Mouse (Mus musculus) lung, embryonic 15.5 days (tissue): ENCODE results near the gene Xlr4a. TPM values are rescaled to one million over a fixed set of nuclear protein-coding genes. Genes with fewer than 3 reads are reported as not detected.

ENCODE experiments used
- ATAC-seq: fragments of 200-750 bp; cut with Nextera tagmentation; 2 replicates; pipeline ENCODE4 v1.8.0; 2017; ENCODE audit warnings: moderate number of reproducible peaks, borderline replicate concordance; ENCODE audit not compliant: low FRiP score, low TSS enrichment; ENCODE audit errors: extremely low read depth
- H3K27ac ChIP-seq: fragments of 300-500 bp; sonication (generic); 2 replicates; pipeline ENCODE4 v1.5.1; 2015; ENCODE audit warnings: moderate library complexity, mild to moderate bottlenecking, inconsistent platforms
- H3K27me3 ChIP-seq: fragments of 300-500 bp; sonication (generic); 2 replicates; pipeline ENCODE4 v1.6.1; 2015; ENCODE audit warnings: inconsistent platforms
- H3K36me3 ChIP-seq: fragments of 300-500 bp; sonication (generic); 2 replicates; pipeline ENCODE4 v1.6.1; 2015; ENCODE audit warnings: inconsistent platforms
- H3K4me1 ChIP-seq: fragments of 300-500 bp; sonication (generic); 2 replicates; pipeline ENCODE4 v1.6.1; 2015; ENCODE audit warnings: inconsistent platforms
- H3K4me2 ChIP-seq: fragments of 300-500 bp; sonication (generic); 2 replicates; pipeline ENCODE4 v1.6.1; 2015; ENCODE audit warnings: inconsistent platforms, mild to moderate bottlenecking, moderate library complexity
- H3K4me3 ChIP-seq: fragments of 300-500 bp; sonication (generic); 2 replicates; pipeline ENCODE4 v1.5.1; 2015; ENCODE audit warnings: mild to moderate bottlenecking, inconsistent platforms
- H3K9ac ChIP-seq: fragments of 300-500 bp; sonication (generic); 2 replicates; pipeline ENCODE4 v1.6.1; 2015; ENCODE audit warnings: inconsistent platforms
- H3K9me3 ChIP-seq: fragments of 300-500 bp; sonication (generic); 2 replicates; pipeline ENCODE4 v1.6.1; 2016; ENCODE audit warnings: inconsistent platforms
- WGBS: fragments of 180-500 bp; shearing (Covaris S2); methylation state at CpG from one replicate; pipeline ENCODE4 v1.1.7; 2015; 5-methylcytosine and 5-hydroxymethylcytosine counted together
- polyA plus RNA-seq: library from polyadenylated mRNA; unstranded; fragments of >200 nt; fragmentation: Nextera tagmentation; extraction: Ambion mirVana; gene quantifications from 2 replicates; pipeline ENCODE4 v1.2.1, GENCODE M21; 2015

Gene Xlr4a
- polyA plus RNA-seq, 1 experiment from 2014 or later = 2.5 TPM

- Histone ChIP-seq H3K27me3 (0 out of 2 replicates have a peak, but pooled peaks cover 4% of the 10 kb centered on the region), H3K9ac (no peak overlapping the region), H3K4me2 (no peak overlapping the region), H3K4me1 (no peaks in the 10 kb centered on the region), H3K9me3 (no peaks in the 10 kb centered on the region), H3K36me3 (no peaks in the 10 kb centered on the region), H3K4me3 (no peak overlapping the region), H3K27ac (no peak overlapping the region)
- no peak for ATAC-seq
- 79% methylated on average over 12 of the region's 12 CpGs for WGBS
Observed at GRCm38 (mm10) chrX:73039666-73040065, 42.6 kb downstream of the Xlr4a start.

DNA sequence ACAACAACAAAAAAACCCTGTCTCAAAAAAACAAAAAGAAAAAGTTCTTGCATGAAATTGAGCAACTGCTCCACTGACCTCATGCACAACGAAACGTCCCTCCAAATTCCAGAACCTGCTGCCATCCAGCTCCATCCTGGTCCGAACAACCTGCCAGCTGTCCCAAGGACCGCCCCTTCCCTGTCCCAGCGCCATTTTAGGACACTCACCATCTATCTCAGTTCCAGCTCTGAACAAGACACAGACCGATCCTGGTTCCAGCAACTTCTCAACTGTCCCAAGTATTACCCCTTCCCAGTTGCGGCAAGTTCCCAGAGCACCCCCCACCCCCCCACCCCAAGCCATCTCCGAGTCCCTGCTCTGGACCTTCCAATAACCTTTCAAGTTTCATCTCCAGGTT, 43.4 kb downstream of the Xlr4a start:
- H3K9me3 ChIP-seq = no peaks in the 10 kb centered on the region
- no peak overlapping the region for H3K27ac ChIP-seq
- no peak overlapping the region for H3K4me3 ChIP-seq
- H3K4me1 ChIP-seq = no peaks in the 10 kb centered on the region
- ATAC-seq = no peak
- WGBS = 82% methylated on average over 8 of the region's 8 CpGs
- no peaks in the 10 kb centered on the region for H3K36me3 ChIP-seq
- no peak overlapping the region for H3K9ac ChIP-seq
- H3K4me2 ChIP-seq = no peak overlapping the region
- H3K27me3 ChIP-seq = 0 out of 2 replicates have a peak, but pooled peaks cover 4% of the 10 kb centered on the region

DNA sequence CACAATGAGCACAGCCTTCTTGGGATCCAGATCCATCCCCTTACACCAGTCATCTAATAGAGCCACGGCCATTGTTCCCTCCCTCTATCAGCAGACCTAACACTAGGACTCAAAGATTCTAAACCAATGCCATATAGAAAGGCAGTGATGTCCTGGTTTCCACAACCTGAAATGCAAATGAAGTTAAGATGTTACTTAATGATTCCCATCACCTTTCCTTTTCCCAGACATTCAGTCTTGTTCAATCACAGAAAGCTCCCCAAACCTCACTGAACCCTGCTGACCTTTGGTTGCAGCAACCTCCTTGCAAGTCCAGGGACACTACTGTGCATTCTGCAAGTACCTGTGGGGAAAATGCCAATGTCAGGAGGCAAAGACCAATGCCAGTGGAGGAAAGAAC, 45.3 kb downstream of the Xlr4a start, which contains the start of gene Pnma5:
Pnma5 (minus strand) TSS at position 101 of the 400 bp plus-strand sequence.
- ATAC-seq = no peak
- Histone ChIP-seq H3K4me1 (no peaks in the 10 kb centered on the region), H3K27me3 (0 out of 2 replicates have a peak, but pooled peaks cover 4% of the 10 kb centered on the region), H3K4me3 (no peak within 1 kb of the TSS), H3K9me3 (no peaks in the 10 kb centered on the region), H3K27ac (no peak within 1 kb of the TSS), H3K36me3 (no peaks in the 10 kb centered on the region), H3K4me2 (no peak within 1 kb of the TSS), H3K9ac (no peak within 1 kb of the TSS)
- WGBS = 71% methylated on average over 1 of the region's 1 CpGs

Other genes with a start within 250 kb of the Xlr4a start
- 85.8 and 87.0 TPM in 2 replicates for gene Cetn2, start 164.1 kb downstream of the Xlr4a start, polyA plus RNA-seq
- 19.9 and 21.0 TPM in 2 replicates for gene Nsdhl, start 163.9 kb downstream of the Xlr4a start, polyA plus RNA-seq
- 7.1 TPM in 2 replicates for gene Zfp185, start 95.1 kb downstream of the Xlr4a start, polyA plus RNA-seq
- 0.08 TPM in 1 of 2 replicates, not detected in the other for gene Pnma5, start 45.4 kb downstream of the Xlr4a start, polyA plus RNA-seq
- 0.17 and 0.18 TPM in 2 replicates for gene Pnma3, start 17.7 kb downstream of the Xlr4a start, polyA plus RNA-seq
- 2.2 and 4.1 TPM in 2 replicates for gene Xlr3a, start 14.6 kb upstream of the Xlr4a start, polyA plus RNA-seq
- 0.11 and 0.14 TPM in 2 replicates for gene Gm14685, start 34.6 kb upstream of the Xlr4a start, polyA plus RNA-seq
- not detected in 2 replicates for gene Xlr5b, start 66.3 kb upstream of the Xlr4a start, polyA plus RNA-seq
- not detected in 2 replicates for gene DXBay18, start 67.0 kb upstream of the Xlr4a start, polyA plus RNA-seq
- not detected in 2 replicates for gene Spin2d, start 94.5 kb upstream of the Xlr4a start, polyA plus RNA-seq
- 9.5 and 10.6 TPM in 2 replicates for gene Xlr3b, start 109.7 kb upstream of the Xlr4a start, polyA plus RNA-seq
- 0.48 and 1.2 TPM in 2 replicates for gene Xlr4b, start 131.9 kb upstream of the Xlr4a start, polyA plus RNA-seq
- 11.7 and 11.9 TPM in 2 replicates for gene F8a, start 145.8 kb upstream of the Xlr4a start, polyA plus RNA-seq
- gene Xlr4c, start 160.7 kb upstream of the Xlr4a start, polyA plus RNA-seq = 0.98 TPM in 1 of 2 replicates, not detected in the other
- not detected in 2 replicates for gene Xlr3c, start 182.9 kb upstream of the Xlr4a start, polyA plus RNA-seq
- 0.17 TPM in 1 of 2 replicates, not detected in the other for gene Xlr5a, start 210.5 kb upstream of the Xlr4a start, polyA plus RNA-seq
- gene Xlr5c, start 210.5 kb upstream of the Xlr4a start, polyA plus RNA-seq = not detected in 2 replicates